Mouse (Mus musculus) cerebellum, postnatal 14 days (tissue): Measurements from ENCODE around the gene Slamf9.

ENCODE experiments used
- DNase-seq, 2 experiments: peaks; one replicate each; pipeline ENCODE4 v3.0.0; 2021; ENCODE audit warnings: mixed read lengths in 2 of 2

Gene Slamf9

DNA sequence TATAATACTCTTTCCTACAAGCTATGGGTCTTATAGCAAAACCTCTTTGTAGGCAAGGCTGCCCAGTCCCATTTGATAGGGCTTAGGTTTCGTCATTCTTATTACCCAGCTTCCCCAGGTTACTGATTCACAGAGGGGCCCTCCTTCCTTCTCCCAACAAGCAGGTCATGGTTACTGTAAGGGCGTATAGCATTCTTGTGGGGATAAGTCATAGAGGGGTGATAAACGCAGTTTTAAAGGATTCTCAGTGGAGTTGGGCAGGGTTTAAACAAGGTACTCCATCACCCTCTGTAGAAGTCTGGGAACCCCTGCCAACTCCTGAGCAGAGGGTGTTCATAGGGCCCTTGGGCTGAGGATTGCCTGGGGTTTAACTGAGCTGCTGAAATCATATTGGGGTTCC, 12.6 kb upstream of the Slamf9 start:
- DNase-seq, result no peak

DNA sequence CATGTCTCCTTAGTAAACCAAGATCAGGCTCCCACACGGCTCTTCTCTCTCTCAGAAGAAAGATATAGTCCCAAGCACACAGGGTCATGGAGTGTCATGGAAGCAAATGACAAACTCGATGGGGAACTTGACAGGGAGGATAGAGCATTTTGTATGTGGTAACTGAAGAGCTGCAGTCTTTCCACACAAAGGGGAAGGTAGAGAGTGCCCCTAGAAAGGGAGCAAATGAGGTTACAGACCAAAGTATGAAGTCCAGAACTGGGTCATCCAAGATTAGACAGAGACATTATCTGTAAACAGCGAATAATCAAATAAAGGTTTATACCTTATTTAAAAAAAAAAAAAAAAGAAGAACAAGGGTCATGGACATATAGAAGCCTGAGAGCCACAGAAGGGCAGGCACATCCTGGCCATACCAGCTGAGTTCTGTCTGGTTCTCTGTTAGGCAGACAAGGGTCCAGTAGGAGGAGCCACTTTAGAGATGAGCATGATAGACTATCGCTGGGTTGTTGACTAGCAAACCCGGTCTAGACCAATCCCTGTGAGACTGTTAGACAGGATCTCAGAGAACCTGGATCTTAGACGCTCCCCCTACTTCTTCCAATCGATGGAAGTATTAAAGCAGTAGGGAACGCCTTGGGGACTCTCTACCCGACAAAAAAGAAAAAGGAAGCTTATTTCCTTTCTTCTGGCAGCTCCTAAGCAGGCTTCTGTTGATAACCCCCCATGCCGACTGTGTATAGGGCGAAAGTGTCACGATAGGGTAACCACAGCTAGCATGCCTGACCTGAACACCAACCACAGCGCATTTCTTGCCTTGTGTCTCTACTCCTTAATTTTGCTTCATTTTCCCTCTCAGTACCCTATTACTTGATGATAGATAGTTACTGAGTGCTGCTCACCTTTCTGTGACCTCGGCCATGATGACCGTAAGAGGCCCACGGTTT, 11.5 kb upstream of the Slamf9 start:
- DNase-seq, result no peak

GRCm38 (mm10) chr1:172468301-172468877, 6.8 kb upstream of the Slamf9 start:
- no peak for DNase-seq

GRCm38 (mm10) chr1:172469373-172469772, 5.8 kb upstream of the Slamf9 start:
- no peak for DNase-seq

DNA sequence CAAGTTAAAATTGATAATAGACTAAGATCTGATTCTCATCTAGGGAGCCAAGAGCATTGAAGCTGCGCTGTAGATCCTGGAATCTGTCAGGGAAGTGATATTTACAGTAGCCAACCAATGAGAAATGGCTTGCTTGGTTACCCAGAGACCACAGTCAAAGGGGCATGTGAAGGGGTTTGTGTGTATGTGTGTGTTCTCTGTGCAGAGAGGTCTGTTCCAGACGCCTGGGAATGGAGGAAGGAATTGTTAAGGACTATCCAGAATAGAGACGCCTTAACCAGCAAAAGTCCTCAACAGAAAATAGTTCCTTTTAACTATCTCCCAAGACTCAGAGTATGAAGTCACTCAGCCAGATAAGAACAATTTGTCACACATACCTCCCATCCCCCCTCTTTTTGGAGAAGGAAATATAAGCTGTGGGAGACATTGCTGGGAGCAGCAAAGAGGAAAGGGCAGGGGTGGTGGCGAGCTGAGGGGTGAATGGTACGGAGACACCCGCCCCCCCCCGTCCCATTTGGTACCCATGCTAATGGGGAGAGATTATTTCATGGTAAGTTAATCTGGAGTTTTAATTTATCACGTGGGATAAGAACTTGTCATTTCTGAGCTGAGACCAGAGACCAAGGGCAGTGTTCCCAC, 5.2 kb upstream of the Slamf9 start:
- DNase-seq, result no peak

DNA sequence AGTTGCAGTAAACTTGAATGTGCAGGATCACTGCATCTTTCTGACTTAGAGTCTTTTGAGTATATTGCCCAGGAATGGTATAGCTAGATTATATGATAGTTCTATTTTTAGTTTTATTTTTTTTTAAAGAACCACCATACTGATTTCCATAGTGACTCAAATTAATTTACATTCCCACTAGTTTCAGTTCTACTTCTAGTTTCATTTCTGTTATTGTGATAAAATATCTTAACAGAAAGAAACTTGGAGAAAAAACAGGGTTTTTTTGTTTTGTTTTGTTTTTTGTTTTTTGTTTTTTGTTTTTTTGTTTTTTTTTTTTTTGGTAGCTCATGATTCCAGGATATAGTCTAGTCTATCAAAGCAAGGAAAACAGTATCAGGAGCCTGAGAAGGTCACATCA, 2.2 kb upstream of the Slamf9 start:
- DNase-seq, result no peak

DNA sequence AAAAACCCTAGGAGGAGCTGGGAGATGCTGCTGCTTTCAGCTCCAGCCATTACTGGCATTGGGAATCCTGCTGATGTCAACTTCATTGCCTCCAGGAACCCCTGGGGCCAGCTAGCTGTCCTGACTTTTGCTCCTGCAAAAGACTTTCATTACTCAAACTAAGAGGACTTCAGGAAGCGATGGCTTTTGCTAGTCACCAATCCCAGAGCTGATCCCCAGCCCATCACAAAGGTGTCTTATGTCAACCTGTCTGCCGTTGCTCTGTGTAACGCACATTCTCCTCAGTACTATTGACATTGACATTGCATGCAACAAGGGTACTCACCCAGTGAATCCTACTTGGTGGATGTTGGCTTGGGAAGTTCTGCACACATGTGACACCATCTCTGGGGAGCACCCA, 962 bp upstream of the Slamf9 start:
- DNase-seq, result no peak

DNA sequence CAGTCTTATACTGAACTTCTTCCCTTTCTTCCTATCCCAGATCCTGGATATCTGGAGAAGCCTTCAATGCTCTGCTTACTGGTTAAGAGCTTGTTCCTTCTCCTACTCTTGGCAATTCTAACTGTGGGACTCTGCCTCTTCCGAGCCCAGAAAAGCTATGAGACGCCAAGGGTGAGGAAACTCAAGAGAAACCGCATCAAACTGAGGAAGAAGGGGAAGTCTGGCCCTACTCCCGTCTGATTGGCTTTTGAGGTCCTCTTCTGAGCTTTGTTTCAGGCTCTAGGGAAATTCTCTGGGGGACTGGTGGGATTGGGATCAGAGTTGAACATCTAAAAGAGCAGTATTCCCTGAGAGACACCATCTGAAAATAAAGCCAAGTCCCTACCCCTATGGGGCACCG, 2.9 kb downstream of the Slamf9 start:
- no peak for DNase-seq

- DNase-seq, result no peak
Measured at GRCm38 (mm10) chr1:172480376-172480775, 5.2 kb downstream of the Slamf9 start.

GRCm38 (mm10) chr1:172481111-172481510, 6.0 kb downstream of the Slamf9 start:
- no peak for DNase-seq

DNA sequence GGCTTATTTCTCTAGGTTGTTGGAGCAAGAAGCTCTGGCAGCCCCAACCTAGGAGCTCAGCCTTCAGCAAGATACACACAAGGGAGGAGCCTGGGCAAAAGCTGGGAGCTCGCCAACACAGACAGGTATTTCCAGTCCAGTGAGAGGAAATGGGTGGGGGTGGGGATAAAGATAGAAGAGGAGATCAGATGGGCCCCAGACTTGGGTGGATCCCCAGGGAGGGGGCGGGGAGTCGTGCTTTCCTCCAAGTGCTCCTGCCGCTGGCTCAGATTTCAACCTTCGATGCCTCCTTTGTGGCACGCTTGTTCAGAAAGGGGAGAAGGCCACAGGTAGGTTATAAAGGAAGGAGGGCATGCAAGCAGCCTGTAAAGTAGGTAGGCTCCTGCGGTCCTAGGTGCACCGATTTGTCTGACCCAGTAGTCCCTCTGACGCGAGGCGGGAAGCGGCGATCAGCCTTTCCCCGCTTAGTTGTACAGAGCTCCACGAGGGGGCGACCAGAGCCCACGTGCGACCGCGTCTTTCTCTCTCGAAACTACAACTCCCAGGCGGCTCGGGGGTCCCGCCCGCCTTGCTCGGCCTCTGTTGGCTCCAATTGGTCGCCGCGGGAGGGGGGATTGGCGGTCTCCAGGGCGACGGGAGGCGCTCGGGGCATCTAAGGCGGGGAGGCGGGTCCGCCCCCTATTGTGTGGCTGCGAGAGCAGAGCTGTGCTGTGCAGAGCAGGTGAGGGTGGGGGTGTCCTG, 6.6 kb downstream of the Slamf9 start, which contains the start of gene Igsf9:
Igsf9 (plus strand) TSS at position 249 of the 741 bp plus-strand sequence.
- peak; percentile 95 to 96 for DNase-seq

GRCm38 (mm10) chr1:172482518-172483360, 7.6 kb downstream of the Slamf9 start:
- DNase-seq, result no peak

DNA sequence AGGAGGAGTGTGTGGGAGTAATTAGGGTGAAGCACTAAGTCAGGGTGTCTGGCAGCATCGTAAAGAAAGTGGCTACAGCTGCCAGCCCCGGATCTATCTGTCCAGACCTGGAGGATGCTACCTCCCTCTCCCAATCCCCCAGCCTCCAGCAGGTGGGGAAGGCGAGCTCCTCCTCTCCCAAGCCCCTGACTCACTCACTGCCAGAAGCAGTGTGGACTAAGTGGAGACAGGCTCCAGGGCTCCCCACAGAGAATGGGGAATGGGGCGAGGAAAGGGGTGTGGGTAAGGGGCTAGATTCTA, 8.2 kb downstream of the Slamf9 start:
- no peak for DNase-seq

DNA sequence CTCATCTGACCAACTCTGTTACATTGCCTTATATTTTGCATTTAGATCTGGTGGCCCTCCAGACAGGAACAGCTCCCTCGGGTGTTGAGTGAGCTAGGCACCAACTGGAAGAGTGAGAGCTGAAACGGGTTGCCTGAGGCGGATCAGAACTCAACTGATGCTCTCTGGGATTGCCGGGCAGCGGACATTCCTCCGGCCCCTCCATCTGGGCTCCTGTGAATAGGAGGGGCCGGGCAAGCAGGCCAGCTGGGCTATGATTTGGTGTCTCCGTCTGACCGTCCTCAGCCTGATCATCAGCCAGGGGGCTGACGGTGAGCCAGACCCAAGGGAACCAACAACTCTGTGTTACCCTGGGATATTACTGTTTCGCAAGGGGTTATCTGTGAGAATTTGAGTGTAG, 9.1 kb downstream of the Slamf9 start:
- no peak for DNase-seq

GRCm38 (mm10) chr1:172484671-172485070, 9.5 kb downstream of the Slamf9 start:
- DNase-seq, result no peak

DNA sequence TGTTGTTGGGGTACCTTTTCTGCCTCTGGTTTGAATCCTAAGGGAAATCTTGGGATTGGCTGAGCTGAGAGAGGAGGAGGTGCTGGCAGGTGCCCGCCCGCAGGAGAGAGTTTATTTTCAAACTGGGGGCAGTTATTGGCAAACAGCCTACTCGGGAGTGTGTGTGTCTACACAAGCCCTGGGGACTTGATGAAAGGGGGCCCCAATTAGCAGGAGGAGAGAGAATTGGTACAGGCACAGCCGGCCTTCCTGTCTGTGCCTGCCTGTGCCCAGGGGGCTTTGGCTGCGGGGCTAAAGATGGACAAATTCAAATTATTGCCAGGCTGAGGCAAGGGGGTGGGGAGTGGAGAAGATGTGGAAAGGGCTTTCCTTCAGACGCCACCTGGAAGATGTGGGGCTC, 10.7 kb downstream of the Slamf9 start:
- no peak for DNase-seq

DNA sequence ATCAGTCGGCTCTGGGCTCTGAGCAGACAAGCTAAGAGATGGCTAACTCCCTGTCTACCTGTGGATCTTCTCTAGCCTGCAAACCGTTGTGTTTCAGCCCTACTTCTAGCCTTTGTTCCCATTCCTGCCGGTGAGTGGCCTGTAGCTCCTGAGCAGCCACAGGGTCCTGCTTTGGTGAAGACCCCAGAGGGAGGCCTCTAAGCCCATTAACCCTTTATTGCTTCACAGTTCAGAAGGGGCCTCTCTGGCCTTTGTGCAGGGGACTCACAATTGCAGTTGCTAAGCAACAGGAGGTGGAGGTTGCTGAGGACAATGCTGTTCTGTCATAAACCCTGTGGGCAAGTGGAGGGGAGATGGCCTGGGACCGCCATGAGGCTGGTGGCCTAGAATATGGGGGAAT, 11.1 kb downstream of the Slamf9 start:
- DNase-seq, result no peak

DNA sequence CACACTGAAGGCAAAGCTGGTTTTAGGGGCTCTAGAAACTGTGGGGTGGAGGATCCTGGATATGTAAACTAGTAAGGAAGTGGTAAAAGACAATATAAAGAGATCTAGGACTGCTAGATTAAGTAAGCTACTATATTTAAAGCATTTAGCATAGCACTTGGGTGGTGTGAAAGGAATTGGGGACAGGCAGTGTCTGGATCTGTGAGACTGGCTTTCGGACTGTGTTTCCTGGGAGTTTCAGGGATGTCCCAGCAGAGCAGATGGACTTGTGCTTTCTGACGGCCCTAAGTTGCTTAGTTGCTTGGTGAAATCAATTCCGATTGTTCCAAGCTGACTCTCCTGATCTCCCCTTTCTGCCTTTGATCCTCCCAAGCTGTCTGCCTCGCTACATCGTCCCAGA, 11.5 kb downstream of the Slamf9 start:
- no peak for DNase-seq

DNA sequence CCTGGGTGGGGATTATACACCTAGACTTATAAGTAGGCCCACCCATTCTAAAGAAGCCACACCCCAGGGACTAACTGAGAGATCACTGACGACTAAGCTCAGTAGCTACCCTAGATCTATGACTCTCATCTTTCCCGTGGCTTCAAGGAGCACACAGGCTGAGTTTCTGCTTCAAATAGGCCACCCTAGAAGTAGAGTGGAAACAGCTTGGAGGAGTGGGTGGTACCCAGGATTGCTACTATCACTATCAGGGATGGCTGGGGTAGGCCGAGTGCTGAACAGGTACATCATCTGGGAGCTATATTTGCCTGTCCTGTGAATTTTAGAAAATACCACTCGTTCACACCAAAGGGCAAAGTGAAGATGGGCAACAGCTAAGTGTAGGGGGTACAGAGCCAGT, 12.7 kb downstream of the Slamf9 start:
- DNase-seq, result no peak

- DNase-seq, result no peak
Measured at GRCm38 (mm10) chr1:172488831-172489230, 13.7 kb downstream of the Slamf9 start.

- DNase-seq, result no peak
Measured at GRCm38 (mm10) chr1:172489585-172490250, 14.6 kb downstream of the Slamf9 start.

- DNase-seq, result peak; percentile 96 to 98
Measured at GRCm38 (mm10) chr1:172490261-172490661, 15.1 kb downstream of the Slamf9 start.
